ENCODE assay signal across 8 mouse cellular contexts in genomic region chr5:123150641-123151040, GRCm38 (mm10). TPM values are rescaled to one million over a fixed set of nuclear protein-coding genes. Genes with fewer than 3 reads are reported as not detected.
DNase-seq lines count a peak whose midpoint lies in the region; ATAC-seq lines count a peak whose summit lies in the region.

No protein-coding gene starts in this region.

- no peak overlapping the region for H3K9ac ChIP-seq in limb, embryonic 15.5 days
- peak overlapping the region; percentile 26 for H3K9ac ChIP-seq in neural tube, embryonic 12.5 days

- peak overlapping the region; percentile 51 for H3K4me2 ChIP-seq in limb, embryonic 15.5 days
- H3K4me2 ChIP-seq in neural tube, embryonic 12.5 days (replicated peaks), result peak overlapping the region; percentile 59

- H3K4me3 ChIP-seq in forebrain, embryonic 10.5 days, result peak overlapping the region; percentile 42
- peak overlapping the region; percentile 36 for H3K4me3 ChIP-seq in limb, embryonic 15.5 days
- peak overlapping the region; percentile 31 for H3K4me3 ChIP-seq in neural tube, embryonic 12.5 days

- peak; percentile 55 for DNase-seq in spleen, adult 12 weeks (ENCODE audit: low spot score)
- DNase-seq in spleen, postnatal 4 days (ENCODE audit: low spot score in 2 of 2), result no peak
- DNase-seq in forebrain, embryonic 10.5 days (ENCODE audit: extremely low spot score, low spot score), result no peak
- no peak for DNase-seq in ovary, postnatal 10 days (ENCODE audit: low spot score)
- no peak for DNase-seq in layer of hippocampus, adult 9-10 months (ENCODE audit: low spot score)
- no peak for DNase-seq in urinary bladder, postnatal 36 days (ENCODE audit: low spot score in 2 of 2)

- ATAC-seq in limb, embryonic 15.5 days (ENCODE audit: insufficient number of reproducible peaks, low FRiP score, low TSS enrichment, low read depth), result no peak
- ATAC-seq in neural tube, embryonic 12.5 days (ENCODE audit: low FRiP score, low read depth), result no peak

- H3K4me1 ChIP-seq in forebrain, embryonic 10.5 days, result peaks cover 50% of the 10 kb centered on the region
- H3K4me1 ChIP-seq in limb, embryonic 15.5 days, result peaks cover 49% of the 10 kb centered on the region
- H3K4me1 ChIP-seq in neural tube, embryonic 12.5 days, result peaks cover 50% of the 10 kb centered on the region

- peaks cover 99% of the 10 kb centered on the region for H3K36me3 ChIP-seq in forebrain, embryonic 10.5 days (replicated peaks)
- H3K36me3 ChIP-seq in limb, embryonic 15.5 days, result peaks cover 76% of the 10 kb centered on the region
- peaks cover 81% of the 10 kb centered on the region for H3K36me3 ChIP-seq in neural tube, embryonic 12.5 days

- 53% methylated on average over 7 of the region's 7 CpGs for WGBS in forebrain, embryonic 10.5 days
- WGBS in limb, embryonic 15.5 days, result 33% methylated on average over 7 of the region's 7 CpGs
- WGBS in neural tube, embryonic 12.5 days, result 62% methylated on average over 7 of the region's 7 CpGs

- H3K27ac ChIP-seq in forebrain, embryonic 10.5 days, result peak overlapping the region; percentile 37; the same call in 1 of the 2 replicates
- H3K27ac ChIP-seq in limb, embryonic 15.5 days, result 0 out of 2 replicates have a peak overlapping the region, but pooled peaks have one; percentile 30
- H3K27ac ChIP-seq in neural tube, embryonic 12.5 days, result no peak overlapping the region

- no peaks in the 10 kb centered on the region for H3K9me3 ChIP-seq in forebrain, embryonic 10.5 days
- no peaks in the 10 kb centered on the region for H3K9me3 ChIP-seq in limb, embryonic 15.5 days
- no peaks in the 10 kb centered on the region for H3K9me3 ChIP-seq in neural tube, embryonic 12.5 days

- no peaks in the 10 kb centered on the region for H3K27me3 ChIP-seq in forebrain, embryonic 10.5 days (ENCODE audit: poor library complexity, severe bottlenecking)
- H3K27me3 ChIP-seq in limb, embryonic 15.5 days, result no peaks in the 10 kb centered on the region
- H3K27me3 ChIP-seq in neural tube, embryonic 12.5 days (replicated peaks), result no peaks in the 10 kb centered on the region

RNA-seq across cellular contexts. Expression of gene Setd1b, which starts 8.6 kb away (rescaled TPM):
- 7.6 and 8.1 TPM in 2 replicates for polyA plus RNA-seq in forebrain, embryonic 10.5 days (2016; fragmentation: Nextera tagmentation; extraction: Ambion mirVana)
- polyA plus RNA-seq in limb, embryonic 15.5 days (2015; fragmentation: Nextera tagmentation; extraction: Ambion mirVana), result 8.9 and 10.4 TPM in 2 replicates
- 12.9 and 13.0 TPM in 2 replicates for polyA plus RNA-seq in neural tube, embryonic 12.5 days (2016; fragmentation: Nextera tagmentation; extraction: Ambion mirVana)

RNA-seq across cellular contexts. Expression of gene Rhof, which starts 18.1 kb away (rescaled TPM):
- 1.2 and 1.5 TPM in 2 replicates for polyA plus RNA-seq in forebrain, embryonic 10.5 days (2016; fragmentation: Nextera tagmentation; extraction: Ambion mirVana)
- 4.9 and 5.7 TPM in 2 replicates for polyA plus RNA-seq in limb, embryonic 15.5 days (2015; fragmentation: Nextera tagmentation; extraction: Ambion mirVana)
- 2.4 and 2.9 TPM in 2 replicates for polyA plus RNA-seq in neural tube, embryonic 12.5 days (2016; fragmentation: Nextera tagmentation; extraction: Ambion mirVana)

RNA-seq across cellular contexts. Expression of gene Psmd9, which starts 18.6 kb away (rescaled TPM):
- polyA plus RNA-seq in forebrain, embryonic 10.5 days (2016; fragmentation: Nextera tagmentation; extraction: Ambion mirVana), result 80.5 and 84.6 TPM in 2 replicates
- polyA plus RNA-seq in limb, embryonic 15.5 days (2015; fragmentation: Nextera tagmentation; extraction: Ambion mirVana), result 88.2 and 93.3 TPM in 2 replicates
- 74.1 and 77.7 TPM in 2 replicates for polyA plus RNA-seq in neural tube, embryonic 12.5 days (2016; fragmentation: Nextera tagmentation; extraction: Ambion mirVana)

RNA-seq across cellular contexts. Expression of gene Hpd, which starts 31.9 kb away (rescaled TPM):
- polyA plus RNA-seq in forebrain, embryonic 10.5 days (2016; fragmentation: Nextera tagmentation; extraction: Ambion mirVana), result 0.31 TPM in 1 of 2 replicates, not detected in the other
- not detected in 2 replicates for polyA plus RNA-seq in limb, embryonic 15.5 days (2015; fragmentation: Nextera tagmentation; extraction: Ambion mirVana)
- not detected in 2 replicates for polyA plus RNA-seq in neural tube, embryonic 12.5 days (2016; fragmentation: Nextera tagmentation; extraction: Ambion mirVana)
